Mouse (Mus musculus) hindbrain, embryonic 11.5 days (tissue): ENCODE results near the gene Usp25. TPM values are rescaled to one million over a fixed set of nuclear protein-coding genes. Genes with fewer than 3 reads are reported as not detected.

Experiments used
- ATAC-seq: fragments of 200-750 bp; cut with Nextera tagmentation; 2 replicates; pipeline ENCODE4 v1.8.0; 2017; ENCODE audit warnings: mild to moderate bottlenecking, moderate TSS enrichment, moderate library complexity; ENCODE audit not compliant: low FRiP score
- DNase-seq: peaks from one replicate; pipeline ENCODE4 v3.0.0-alpha.2; 2015; ENCODE audit warnings: low spot score
- H3K27ac ChIP-seq: fragments of 300-500 bp; sonication (generic); 2 replicates; pipeline ENCODE4 v1.5.1; 2014; ENCODE audit warnings: mild to moderate bottlenecking, low read depth, low read length
- H3K27me3 ChIP-seq: fragments of 300-500 bp; sonication (generic); 2 replicates; pipeline ENCODE4 v1.6.1; 2014; ENCODE audit warnings: mild to moderate bottlenecking, low read length, moderate library complexity, mixed read lengths; ENCODE audit not compliant: control insufficient read depth, insufficient read depth
- H3K36me3 ChIP-seq: fragments of 300-500 bp; sonication (generic); 2 replicates; pipeline ENCODE4 v1.6.1; 2014; ENCODE audit warnings: mild to moderate bottlenecking, low read length, moderate library complexity, mixed read lengths; ENCODE audit not compliant: control insufficient read depth, insufficient read depth
- H3K4me1 ChIP-seq: fragments of 300-500 bp; sonication (generic); replicated peaks from 2 replicates; pipeline ENCODE4 v1.6.1; 2014; ENCODE audit warnings: low read length, mixed read lengths; ENCODE audit not compliant: control insufficient read depth, insufficient read depth
- H3K4me2 ChIP-seq: fragments of 300-500 bp; sonication (generic); replicated peaks from 2 replicates; pipeline ENCODE4 v1.6.1; 2014; ENCODE audit warnings: mild to moderate bottlenecking, low read depth, low read length
- H3K4me3 ChIP-seq: fragments of 300-500 bp; sonication (generic); 2 replicates; pipeline ENCODE4 v1.5.1; 2014; ENCODE audit warnings: low read depth, low read length
- H3K9ac ChIP-seq: fragments of 300-500 bp; sonication (generic); 2 replicates; pipeline ENCODE4 v1.6.1; 2014; ENCODE audit warnings: low read depth, low read length
- H3K9me3 ChIP-seq: fragments of 300-500 bp; sonication (generic); 2 replicates; pipeline ENCODE4 v1.6.1; 2016; ENCODE audit warnings: low read length; ENCODE audit not compliant: control insufficient read depth
- WGBS: fragments of 180-500 bp; shearing (Covaris S2); extraction: QIAGEN DNeasy Blood & Tissue Kit; methylation state at CpG from one replicate; pipeline ENCODE4 v1.1.7; 2014; 5-methylcytosine and 5-hydroxymethylcytosine counted together
- polyA plus RNA-seq: library from polyadenylated mRNA; unstranded; fragments of >200 nt; fragmentation: Nextera tagmentation; extraction: Ambion mirVana; gene quantifications from 2 replicates; pipeline ENCODE4 v1.2.1, GENCODE M21; 2014

The Usp25 gene
- polyA plus RNA-seq, 1 experiment from 2014 or later, result 21.7 TPM

- H3K27ac ChIP-seq, result no peak overlapping the region
- H3K27me3 ChIP-seq, result no peaks in the 10 kb centered on the region
- no peaks in the 10 kb centered on the region for H3K4me1 ChIP-seq
- 86% methylated on average over 10 of the region's 10 CpGs for WGBS
- H3K9ac ChIP-seq, result no peak overlapping the region
- H3K4me3 ChIP-seq, result no peak overlapping the region
- DNase-seq (no peak), ATAC-seq (no peak)
- no peak overlapping the region for H3K4me2 ChIP-seq
- no peaks in the 10 kb centered on the region for H3K36me3 ChIP-seq
- H3K9me3 ChIP-seq, result no peaks in the 10 kb centered on the region
Observed at GRCm38 (mm10) chr16:77028687-77029417, 15.3 kb downstream of the Usp25 start.

- 75% methylated on average over 2 of the region's 2 CpGs for WGBS
- H3K9me3 ChIP-seq, result no peaks in the 10 kb centered on the region
- no peak overlapping the region for H3K27ac ChIP-seq
- H3K4me1 ChIP-seq, result no peaks in the 10 kb centered on the region
- no peak overlapping the region for H3K4me2 ChIP-seq
- no peaks in the 10 kb centered on the region for H3K27me3 ChIP-seq
- H3K4me3 ChIP-seq, result no peak overlapping the region
- no peaks in the 10 kb centered on the region for H3K36me3 ChIP-seq
- ATAC-seq (no peak), DNase-seq (no peak)
- H3K9ac ChIP-seq, result no peak overlapping the region
Observed at GRCm38 (mm10) chr16:77030435-77030834, 16.9 kb downstream of the Usp25 start.

- no peak overlapping the region for H3K27ac ChIP-seq
- WGBS, result 93% methylated on average over 5 of the region's 5 CpGs
- no peaks in the 10 kb centered on the region for H3K9me3 ChIP-seq
Observed at GRCm38 (mm10) chr16:77034329-77034728, 20.8 kb downstream of the Usp25 start.

DNA sequence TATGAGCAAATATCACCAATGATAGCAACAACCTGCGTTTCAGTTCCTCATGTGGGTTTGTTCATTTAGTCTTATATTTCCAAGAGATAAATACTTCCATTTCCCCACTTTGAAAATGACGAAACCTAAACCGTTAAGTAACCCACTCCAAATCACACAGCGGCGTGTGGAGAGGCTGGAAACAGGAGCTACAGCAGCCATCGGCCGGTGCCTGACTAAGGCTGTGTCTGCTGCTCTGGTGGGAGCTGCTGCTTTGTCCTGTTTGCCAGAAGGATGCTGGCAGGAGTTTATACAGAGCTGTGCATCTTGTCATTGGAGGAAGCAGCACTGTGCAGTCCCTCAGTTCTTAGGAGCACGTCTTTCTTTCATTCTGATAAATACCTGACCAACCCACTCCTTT, 21.2 kb downstream of the Usp25 start:
- Histone ChIP-seq H3K27ac (no peak overlapping the region), H3K27me3 (no peaks in the 10 kb centered on the region), H3K4me2 (no peak overlapping the region), H3K9me3 (no peaks in the 10 kb centered on the region), H3K36me3 (no peaks in the 10 kb centered on the region), H3K4me3 (no peak overlapping the region), H3K9ac (no peak overlapping the region), H3K4me1 (no peaks in the 10 kb centered on the region)
- DNase-seq, result no peak
- 91% methylated on average over 8 of the region's 8 CpGs for WGBS
- no peak for ATAC-seq

More at GRCm38 (mm10) chr16:77034329-77034728, 20.8 kb downstream of the Usp25 start:
- no peak for DNase-seq
- H3K36me3 ChIP-seq, result no peaks in the 10 kb centered on the region
- H3K9ac ChIP-seq, result no peak overlapping the region
- no peak for ATAC-seq
- no peak overlapping the region for H3K4me3 ChIP-seq
- H3K4me2 ChIP-seq, result no peak overlapping the region
- H3K4me1 ChIP-seq, result no peaks in the 10 kb centered on the region
- no peaks in the 10 kb centered on the region for H3K27me3 ChIP-seq

DNA sequence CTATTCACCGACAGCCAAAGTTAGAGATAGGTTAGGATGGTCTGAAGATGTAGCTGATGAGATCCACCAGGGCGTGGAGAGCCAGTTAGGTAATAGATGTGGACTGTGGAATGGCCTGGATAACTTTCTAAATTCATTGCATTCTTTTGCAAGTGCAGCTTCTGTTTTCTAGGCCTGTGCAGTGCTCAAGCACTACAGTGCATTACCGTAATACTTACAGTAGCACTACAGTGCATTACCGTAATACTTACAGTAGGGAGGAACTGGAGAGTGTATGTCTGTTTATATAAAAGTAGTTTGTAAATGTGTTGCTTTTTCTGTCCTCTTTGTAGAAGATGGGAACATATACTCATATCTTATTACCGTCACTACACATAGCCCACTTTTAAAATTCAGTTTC, 28.1 kb downstream of the Usp25 start:
- WGBS, result 90% methylated on average over 5 of the region's 5 CpGs
- ATAC-seq (no peak), DNase-seq (no peak)
- Histone ChIP-seq H3K27ac (no peak overlapping the region), H3K4me2 (no peak overlapping the region), H3K36me3 (no peaks in the 10 kb centered on the region), H3K4me3 (no peak overlapping the region), H3K9ac (no peak overlapping the region), H3K9me3 (no peaks in the 10 kb centered on the region), H3K4me1 (no peaks in the 10 kb centered on the region), H3K27me3 (no peaks in the 10 kb centered on the region)

DNA sequence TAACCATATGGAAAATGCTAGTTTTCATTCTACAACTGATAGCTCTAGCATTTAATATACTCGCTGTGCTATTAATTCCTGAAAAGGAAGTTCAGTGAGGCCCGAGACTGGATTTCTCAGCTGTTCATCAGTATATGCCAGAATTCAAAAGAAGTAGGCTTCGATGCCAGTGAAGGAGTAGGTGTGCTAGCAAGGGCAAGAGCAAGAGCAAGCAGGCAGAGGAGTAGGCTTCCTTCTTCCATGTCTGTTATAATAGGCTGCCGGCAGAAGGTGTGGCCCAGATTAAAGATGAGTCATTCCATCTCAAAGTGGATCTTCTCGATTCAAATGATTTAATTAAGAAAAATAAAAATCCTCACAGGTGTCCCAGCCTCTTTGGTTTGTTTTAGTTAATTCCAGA, 30.0 kb downstream of the Usp25 start:
- Histone ChIP-seq H3K4me3 (no peak overlapping the region), H3K9ac (no peak overlapping the region), H3K36me3 (no peaks in the 10 kb centered on the region), H3K4me1 (no peaks in the 10 kb centered on the region), H3K27ac (no peak overlapping the region), H3K9me3 (no peaks in the 10 kb centered on the region), H3K27me3 (no peaks in the 10 kb centered on the region), H3K4me2 (no peak overlapping the region)
- 95% methylated on average over 5 of the region's 5 CpGs for WGBS
- no peak for ATAC-seq
- DNase-seq, result no peak

DNA sequence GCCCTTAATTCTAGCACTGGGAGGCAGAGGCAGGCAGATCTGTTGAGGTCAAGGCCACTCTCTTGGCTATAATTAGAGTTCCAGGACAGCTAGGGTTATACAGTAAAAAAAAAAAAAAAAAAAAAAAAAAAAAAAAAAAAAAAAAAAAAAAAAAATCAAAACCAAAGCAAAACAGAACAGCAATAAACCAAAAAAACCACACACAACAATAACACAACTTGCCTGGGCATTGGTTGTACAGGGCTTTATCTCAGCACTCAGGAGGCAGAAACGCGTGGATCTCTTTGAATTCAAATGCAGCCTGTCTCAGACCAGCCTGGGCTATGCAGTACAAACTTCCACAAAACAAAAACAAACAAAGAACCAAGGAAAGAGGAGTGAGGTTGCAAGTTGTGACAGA, 40.7 kb downstream of the Usp25 start:
- DNase-seq (no peak), ATAC-seq (no peak)
- H3K4me1 ChIP-seq, result no peaks in the 10 kb centered on the region
- H3K27me3 ChIP-seq, result no peaks in the 10 kb centered on the region
- no peak overlapping the region for H3K27ac ChIP-seq
- no peaks in the 10 kb centered on the region for H3K9me3 ChIP-seq
- WGBS, result 90% methylated on average over 2 of the region's 2 CpGs
- H3K36me3 ChIP-seq, result no peaks in the 10 kb centered on the region
- H3K4me3 ChIP-seq, result no peak overlapping the region
- no peak overlapping the region for H3K9ac ChIP-seq
- no peak overlapping the region for H3K4me2 ChIP-seq

DNA sequence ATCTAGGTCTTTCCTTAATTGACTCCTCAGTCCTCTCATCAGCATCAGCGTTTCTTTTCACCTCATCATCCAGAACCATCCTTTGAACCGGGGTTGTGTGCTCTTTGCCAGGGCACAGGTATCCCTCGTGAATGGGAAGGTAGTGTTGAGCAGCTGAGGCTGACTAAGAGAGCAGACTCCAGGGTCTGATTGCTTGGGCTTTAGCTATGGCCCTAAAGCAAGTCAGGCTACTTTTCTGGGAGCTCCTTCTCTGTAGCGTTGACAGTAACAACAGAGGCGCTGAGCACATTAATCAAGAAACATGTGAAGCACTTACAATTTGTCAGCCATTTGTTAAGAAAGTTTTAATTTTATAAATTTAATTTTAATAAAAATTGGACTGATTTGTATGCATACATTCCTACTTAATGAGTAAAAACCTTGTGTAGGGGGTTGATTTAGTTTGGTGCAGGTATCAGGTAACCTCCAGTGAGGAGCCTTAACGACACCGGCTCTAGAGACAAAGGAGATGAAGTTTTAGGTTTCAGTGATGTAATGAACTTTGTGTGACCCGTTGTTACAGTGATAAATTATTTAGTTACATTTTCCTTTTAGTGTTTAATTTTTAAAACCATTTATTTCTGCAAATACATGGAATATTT, 42.1 kb downstream of the Usp25 start:
- ATAC-seq, result no peak
- Histone ChIP-seq H3K27ac (no peak overlapping the region), H3K4me1 (no peaks in the 10 kb centered on the region), H3K27me3 (no peaks in the 10 kb centered on the region), H3K9me3 (no peaks in the 10 kb centered on the region), H3K36me3 (no peaks in the 10 kb centered on the region), H3K4me3 (no peak overlapping the region), H3K4me2 (no peak overlapping the region), H3K9ac (no peak overlapping the region)
- DNase-seq, result no peak
- 85% methylated on average over 8 of the region's 8 CpGs for WGBS

DNA sequence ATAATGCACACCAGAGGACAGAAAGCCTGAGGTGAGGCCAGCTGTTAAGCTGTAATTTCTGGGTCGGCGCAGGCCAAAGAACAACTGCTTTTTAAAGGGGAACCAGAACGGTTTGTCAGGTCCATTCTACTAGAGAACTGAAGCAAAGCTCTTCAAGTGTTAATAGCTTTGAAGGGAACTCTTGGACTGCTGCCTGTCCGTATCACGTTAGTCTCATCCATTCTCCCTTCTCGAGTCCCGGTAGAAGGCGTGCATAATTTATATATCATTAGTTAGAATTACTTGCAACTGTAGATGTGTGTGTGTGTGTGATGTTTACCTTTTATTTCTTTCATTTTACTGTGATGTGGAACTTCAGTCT, 42.6 kb downstream of the Usp25 start:
- Histone ChIP-seq H3K4me1 (no peaks in the 10 kb centered on the region), H3K27me3 (no peaks in the 10 kb centered on the region), H3K9me3 (no peaks in the 10 kb centered on the region), H3K9ac (no peak overlapping the region), H3K4me2 (no peak overlapping the region), H3K4me3 (no peak overlapping the region), H3K36me3 (no peaks in the 10 kb centered on the region), H3K27ac (no peak overlapping the region)
- ATAC-seq (no peak), DNase-seq (no peak)
- 73% methylated on average over 8 of the region's 8 CpGs for WGBS
